Mouse (Mus musculus) layer of hippocampus, postnatal 36 days (tissue): ENCODE results near the gene Rnf168. TPM values are rescaled to one million over a fixed set of nuclear protein-coding genes. Genes with fewer than 3 reads are reported as not detected.
A peak's percentile ranks its signal among the peaks of the same experiment; 100 is the strongest.

Experiments
- DNase-seq, 2 experiments: peaks; one replicate each; pipeline ENCODE4 v3.0.0; 2022
- microRNA-seq, 2 experiments: library from miRNA; unstranded; fragments of <30 nt; microRNA quantifications; one replicate each; pipeline ENCODE4 v1.2.0; 2021
- total RNA-seq, 2 experiments: library from RNA; stranded (reverse); gene quantifications; 2 replicates each; pipeline ENCODE4 v1.2.3; 2021

Gene Rnf168
- total RNA-seq, 2 experiments from 2014 or later, result 24.5 to 26.2 TPM

DNA sequence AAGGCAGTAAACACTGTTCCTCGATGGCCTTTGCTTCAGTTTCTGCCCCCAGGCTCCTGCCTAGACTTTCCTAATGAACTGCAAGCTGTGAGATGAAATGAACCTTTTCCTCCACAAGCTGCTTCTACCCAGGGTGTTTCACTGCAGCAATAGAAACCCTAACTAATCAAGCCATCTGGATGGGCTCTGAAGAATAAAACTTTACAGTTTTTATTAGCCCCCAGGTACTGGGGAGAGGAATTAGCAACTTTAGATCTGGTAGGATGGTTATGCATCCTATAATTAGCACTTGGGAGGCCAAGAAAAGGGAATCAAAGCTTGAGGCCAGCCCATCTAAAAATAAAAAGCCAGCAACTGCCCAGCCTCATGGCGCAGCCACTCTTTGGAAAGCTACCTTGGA is 39.3 kb downstream of the Rnf168 start:
- no peak for DNase-seq

DNA sequence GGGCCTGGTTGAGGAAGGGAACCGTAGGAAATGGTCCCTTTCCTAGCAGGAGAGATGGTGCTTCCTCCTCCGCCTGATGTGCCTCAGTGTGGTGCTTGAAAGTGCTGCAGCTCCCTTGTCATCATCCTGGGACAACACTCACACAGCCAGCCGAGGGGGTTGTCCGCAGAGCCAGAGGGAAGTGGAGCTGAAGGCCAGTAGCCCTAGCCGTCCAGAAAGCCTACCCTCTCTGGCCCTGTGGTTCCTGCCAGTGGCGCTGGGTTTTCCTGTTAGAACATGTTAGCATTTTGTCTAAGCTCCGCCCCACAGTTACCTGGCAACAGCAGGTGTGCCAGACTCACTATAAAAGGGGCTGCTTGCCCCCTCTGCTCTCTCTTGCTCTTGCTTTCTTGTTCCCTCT is 46.7 kb downstream of the Rnf168 start:
- DNase-seq, result no peak

DNA sequence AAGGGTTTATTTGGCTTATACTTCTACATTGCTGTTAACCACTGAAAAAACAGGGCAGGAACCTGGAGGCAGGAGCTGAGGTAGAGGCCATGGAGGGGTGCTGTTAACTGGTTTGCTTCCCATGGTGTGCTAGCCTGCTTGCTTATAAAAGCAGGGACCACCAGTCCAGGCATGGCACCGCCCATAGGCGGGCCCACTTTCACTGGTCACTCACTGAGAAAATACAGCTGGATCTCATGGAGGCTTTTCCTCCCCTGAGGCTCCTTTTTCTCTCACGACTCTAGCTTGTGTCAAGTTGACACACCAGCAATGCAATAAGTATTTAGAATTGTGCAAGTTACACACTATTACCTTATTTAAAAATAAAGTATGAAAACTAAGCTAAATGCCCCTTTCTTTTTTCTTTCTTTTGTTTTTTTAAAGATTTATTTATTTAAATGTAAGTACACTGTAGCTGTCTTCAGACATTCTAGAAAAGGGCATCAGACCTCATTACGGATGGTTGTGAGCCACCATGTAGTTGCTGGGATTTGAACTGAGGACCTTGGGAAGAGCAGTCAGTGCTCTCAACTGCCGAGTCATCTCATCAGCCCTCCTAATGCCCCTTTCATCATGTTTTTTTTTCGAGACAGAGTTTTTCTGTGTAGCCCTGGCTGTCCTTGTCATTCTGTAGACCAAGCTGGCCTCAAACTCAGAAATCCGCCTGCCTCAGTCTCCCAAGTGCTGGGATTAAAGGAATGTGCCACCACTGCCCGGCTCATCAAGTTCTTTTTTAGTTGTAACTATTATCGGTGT is 53.8 kb downstream of the Rnf168 start:
- DNase-seq, result no peak

DNA sequence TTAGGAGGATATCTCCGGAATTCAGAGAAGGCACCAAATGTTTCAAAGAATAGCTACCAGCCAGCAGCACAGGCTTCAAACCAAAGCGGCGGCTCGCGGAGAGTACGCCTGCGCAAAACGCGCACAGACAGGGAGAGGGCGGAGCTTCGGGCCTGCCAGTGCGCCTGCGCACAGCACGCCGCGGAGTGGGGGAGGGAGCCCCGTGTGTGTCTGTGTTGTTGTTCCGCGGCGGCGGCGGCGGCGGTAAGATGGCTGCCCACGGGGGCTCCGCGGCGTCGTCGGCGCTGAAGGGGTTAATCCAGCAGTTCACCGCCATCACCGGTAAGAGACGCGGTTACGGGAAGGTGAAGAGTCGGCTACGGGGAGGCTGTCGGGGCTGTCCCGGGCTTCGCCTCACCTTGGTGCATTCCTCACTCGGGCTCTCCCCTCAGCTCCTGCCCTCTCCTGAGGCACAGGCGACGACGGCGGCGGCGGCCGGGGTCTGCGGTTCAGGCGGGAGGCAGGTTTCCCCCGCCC is 54.8 kb downstream of the Rnf168 start, which contains the start of gene Ubxn7:
Gene Ubxn7 (plus strand): TSS at position 218 of the 516 bp plus-strand sequence.
- peak; percentile 98 for DNase-seq

DNA sequence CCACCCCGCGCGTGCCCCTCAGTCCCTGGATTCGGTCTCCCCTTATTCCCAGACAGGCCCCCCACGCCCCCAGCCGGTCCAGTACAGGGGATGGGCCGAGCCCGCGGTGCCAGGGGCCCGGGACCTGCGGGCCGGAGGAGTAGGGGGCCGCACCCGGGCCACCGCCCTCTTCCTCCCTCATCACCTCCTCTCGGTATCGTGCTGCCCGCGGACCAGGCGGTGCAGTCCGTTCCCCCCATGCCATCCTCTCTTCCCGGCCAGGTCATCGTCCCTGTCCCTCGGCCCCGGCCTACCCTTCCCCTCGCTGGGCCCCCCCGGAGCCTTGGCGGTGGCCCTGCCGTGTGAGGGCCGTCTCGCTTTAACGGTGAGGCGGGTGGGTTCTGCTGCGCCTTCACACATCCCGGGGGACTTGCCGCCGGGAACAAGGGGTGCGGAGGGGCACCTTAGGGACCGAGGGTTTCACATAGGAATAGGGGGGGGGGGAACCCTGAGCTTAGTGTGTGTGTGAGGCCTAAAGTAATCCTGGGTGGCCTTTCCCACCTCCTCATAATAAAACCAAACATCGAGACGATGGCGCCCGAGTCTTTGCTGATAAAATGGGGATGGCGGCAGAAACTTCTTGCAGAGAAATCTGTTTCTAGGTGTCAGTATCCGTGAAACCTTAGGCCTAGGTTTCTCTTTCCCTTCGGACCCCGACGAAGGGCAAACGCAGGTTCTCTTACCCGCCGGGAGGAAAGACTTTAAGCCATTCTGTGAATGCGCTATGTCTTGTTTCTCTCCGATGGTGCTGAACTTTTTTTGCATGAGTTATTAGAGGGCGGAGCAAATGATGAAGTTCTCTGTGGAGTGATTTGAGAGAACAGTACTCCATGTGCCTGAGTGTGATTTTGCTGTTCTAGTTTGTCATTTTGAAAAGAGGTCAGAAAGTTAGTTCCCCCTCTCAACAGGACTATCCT is 55.6 kb downstream of the Rnf168 start:
- peak; percentile 40 to 49 for DNase-seq

DNA sequence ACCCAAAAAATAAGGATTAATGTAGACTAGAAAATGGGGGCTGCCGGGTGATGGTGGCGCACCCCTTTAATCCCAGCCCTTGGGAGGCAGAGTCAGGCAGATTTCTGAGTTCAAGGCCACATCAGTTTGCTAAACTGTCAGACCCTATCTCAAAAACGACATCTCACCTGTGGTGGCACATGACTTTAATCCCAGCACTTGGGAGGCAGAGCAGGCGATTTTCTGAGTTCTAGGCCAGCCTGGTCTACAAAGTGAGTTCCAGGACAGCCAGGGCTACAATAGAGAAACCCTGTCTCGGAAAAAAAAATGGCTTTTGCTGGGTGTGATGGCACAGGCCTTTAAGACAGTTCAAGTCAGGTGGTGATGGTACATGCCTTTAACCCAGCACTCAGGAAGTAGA is 57.9 kb downstream of the Rnf168 start:
- DNase-seq, result no peak

DNA sequence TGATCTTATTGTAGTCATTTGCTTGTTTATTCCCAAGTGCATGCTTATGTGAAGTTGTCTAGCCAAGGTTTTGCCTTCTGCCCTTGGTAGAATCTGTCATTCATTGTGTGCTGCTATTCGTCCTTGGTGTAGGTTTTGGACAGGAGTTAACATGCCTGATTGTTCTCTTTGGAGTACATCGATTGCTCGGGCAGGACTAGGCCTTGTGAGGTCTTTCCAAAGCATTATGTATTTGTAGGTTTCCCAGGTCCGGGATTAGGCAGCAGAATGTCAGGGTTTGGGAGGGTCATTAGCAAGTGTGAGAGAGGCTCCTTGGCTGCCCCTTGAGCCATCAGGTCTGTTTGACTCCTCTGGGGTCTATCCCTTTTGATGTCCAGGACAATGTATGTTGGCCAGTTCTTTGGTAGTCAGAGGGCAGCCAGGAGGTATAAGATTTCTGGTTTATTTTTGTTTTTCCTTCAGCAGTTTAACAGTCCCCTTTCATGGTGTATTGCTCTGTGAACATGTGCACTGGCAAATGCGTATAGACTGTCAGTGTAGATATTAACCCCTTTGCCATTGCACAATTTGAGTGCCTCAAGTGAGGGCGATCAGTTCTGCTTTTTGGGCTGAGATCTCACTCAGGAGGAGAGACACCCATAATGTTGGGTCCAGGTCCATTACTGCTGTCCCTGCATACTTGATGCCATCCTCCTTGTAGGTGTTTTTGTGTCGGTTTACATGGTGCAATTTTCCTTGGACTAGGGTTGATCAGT is 58.9 kb downstream of the Rnf168 start:
- DNase-seq, result no peak

DNA sequence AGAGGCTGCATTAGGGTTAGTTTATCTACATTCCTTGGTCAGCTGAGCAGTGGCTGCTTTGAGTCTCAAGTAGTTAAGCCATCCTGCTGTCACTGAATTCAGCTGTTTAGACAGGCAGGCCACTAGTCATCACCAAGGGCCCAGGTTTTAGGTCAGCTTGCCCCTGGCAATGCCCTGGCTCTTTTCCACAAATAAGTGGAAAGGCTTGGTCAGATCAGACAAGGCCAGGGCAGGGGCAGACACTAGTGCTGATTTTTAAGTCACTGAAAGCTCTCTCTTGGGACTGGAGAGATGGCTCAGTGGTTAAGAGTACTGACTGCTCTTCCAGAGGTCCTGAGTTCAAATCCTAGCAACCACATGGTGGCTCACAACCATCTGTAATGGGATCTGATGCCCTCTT is 59.7 kb downstream of the Rnf168 start:
- DNase-seq, result no peak

DNA sequence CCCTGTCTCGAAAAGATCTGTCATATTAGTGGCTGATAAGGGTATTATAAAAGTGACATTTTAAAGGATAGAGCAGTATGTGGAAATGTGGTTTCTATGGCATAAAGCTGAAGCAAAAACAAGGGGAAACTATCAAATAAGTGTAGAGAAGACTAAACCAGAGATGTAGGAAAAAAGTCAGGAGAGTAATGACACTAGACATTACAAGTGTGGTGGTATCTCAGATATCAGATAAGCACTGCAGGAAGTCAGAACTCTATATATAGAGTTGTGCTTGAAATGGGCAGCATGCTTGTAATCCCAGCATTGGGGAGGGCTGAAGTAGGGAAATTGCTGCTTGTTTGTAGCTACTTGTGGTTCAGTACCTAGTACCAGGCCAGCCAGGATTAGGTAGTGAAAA is 63.2 kb downstream of the Rnf168 start:
- no peak for DNase-seq

DNA sequence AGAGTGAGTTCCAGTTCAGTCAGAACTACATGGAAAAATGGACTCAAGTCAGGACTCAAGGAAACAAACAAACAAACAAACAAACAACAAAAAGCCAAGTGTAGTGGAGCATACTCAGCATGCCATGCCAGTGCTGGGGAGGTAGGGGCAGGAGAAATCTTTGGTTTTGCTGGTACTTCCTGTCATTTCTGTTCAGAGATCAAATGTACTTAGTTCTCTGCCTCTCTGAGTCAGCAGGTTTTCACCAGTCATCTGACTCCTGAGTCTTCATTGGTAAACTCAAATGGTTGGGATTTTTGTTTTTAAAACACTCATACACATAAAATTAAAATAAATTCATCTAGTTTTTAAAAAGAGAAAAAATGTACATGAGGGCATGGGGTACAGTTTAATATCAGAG is 68.3 kb downstream of the Rnf168 start:
- DNase-seq, result no peak

DNA sequence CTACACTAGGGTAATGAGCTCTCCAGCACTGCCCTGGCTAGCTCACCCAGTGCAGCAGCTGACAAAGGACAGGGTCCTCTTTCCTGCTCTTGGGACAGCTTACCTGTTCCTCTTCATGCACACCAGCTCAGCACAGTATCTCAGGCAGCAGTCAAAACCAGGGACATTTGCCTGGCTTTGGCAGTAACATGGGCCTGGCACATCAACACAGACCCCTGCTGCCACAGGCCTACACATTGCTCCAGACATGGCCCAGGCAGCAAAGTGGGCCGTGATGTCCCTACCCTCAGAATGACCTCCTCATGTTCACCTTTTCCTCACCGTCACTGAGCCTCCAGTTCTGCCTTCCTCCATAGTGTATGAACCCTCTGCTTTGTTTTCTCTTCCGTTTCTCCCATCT is 73.5 kb downstream of the Rnf168 start:
- no peak for DNase-seq

Small RNAs within 50 kb of the gene (microRNA-seq; reads per million reads assigned to microRNA genes)
- 0 reads per million in 2 experiments for gene Mir1946a

Other genes starting within 250 kb of the Rnf168 start
- 10 to 100 TPM; 29.1 to 30.8 TPM for gene Pak2, start 198.1 kb upstream of the Rnf168 start, total RNA-seq
- 10 to 100 TPM; 26.7 to 28.0 TPM for gene Pigx, start 177.7 kb upstream of the Rnf168 start, total RNA-seq
- 10 to 100 TPM; 63.0 to 63.9 TPM for gene Cep19, start 177.7 kb upstream of the Rnf168 start, total RNA-seq
- 10 to 100 TPM in 1 of 2 experiments, 1 to 10 TPM in 1; 8.9 to 11.9 TPM for gene Nrros, start 111.9 kb upstream of the Rnf168 start, total RNA-seq
- not detected for gene Bex6, start 97.6 kb upstream of the Rnf168 start, total RNA-seq
- 10 to 100 TPM; 48.4 to 50.1 TPM for gene Fbxo45, start 30.3 kb upstream of the Rnf168 start, total RNA-seq
- gene Wdr53, start 30.2 kb upstream of the Rnf168 start, total RNA-seq, result 10 to 100 TPM; 13.0 to 13.1 TPM
- under 1 TPM in 1 of 2 experiments, not detected in 1; 0.28 TPM for gene Smco1, start 6.0 kb upstream of the Rnf168 start, total RNA-seq
- 10 to 100 TPM; 46.9 to 50.7 TPM for gene Ubxn7, start 54.8 kb downstream of the Rnf168 start, total RNA-seq
- gene Tm4sf19, start 123.0 kb downstream of the Rnf168 start, total RNA-seq, result under 1 TPM in 1 of 2 experiments, not detected in 1; 0.27 TPM
- gene Tctex1d2, start 142.2 kb downstream of the Rnf168 start, total RNA-seq, result 10 to 100 TPM; 12.0 to 13.2 TPM
- gene Pcyt1a, start 153.5 kb downstream of the Rnf168 start, total RNA-seq, result 10 to 100 TPM; 35.0 to 38.6 TPM
- gene Slc51a, start 210.4 kb downstream of the Rnf168 start, total RNA-seq, result not detected
- gene Zdhhc19, start 218.8 kb downstream of the Rnf168 start, total RNA-seq, result not detected